Mouse (Mus musculus) hindbrain, postnatal 0 days (tissue): ENCODE results near the gene Slc24a4. TPM values are rescaled to one million over a fixed set of nuclear protein-coding genes. Genes with fewer than 3 reads are reported as not detected.

ENCODE experiments used
- ATAC-seq: fragments of 200-750 bp; cut with Nextera tagmentation; 2 replicates; pipeline ENCODE4 v1.8.0; 2017; ENCODE audit warnings: mild to moderate bottlenecking, moderate TSS enrichment, moderate library complexity
- DNase-seq: peaks from one replicate; pipeline ENCODE4 v3.0.0-alpha.2; 2015; ENCODE audit warnings: low spot score
- H3K27ac ChIP-seq: fragments of 300-500 bp; sonication (generic); 2 replicates; pipeline ENCODE4 v1.5.1; 2014; ENCODE audit warnings: mild to moderate bottlenecking
- H3K27me3 ChIP-seq: fragments of 300-500 bp; sonication (generic); 2 replicates; pipeline ENCODE4 v1.6.1; 2014; ENCODE audit warnings: low read length, mixed read lengths; ENCODE audit not compliant: insufficient read depth
- H3K36me3 ChIP-seq: fragments of 300-500 bp; sonication (generic); 2 replicates; pipeline ENCODE4 v1.6.1; 2014; ENCODE audit warnings: low read length, mixed read lengths; ENCODE audit not compliant: insufficient read depth
- H3K4me1 ChIP-seq: fragments of 300-500 bp; sonication (generic); 2 replicates; pipeline ENCODE4 v1.6.1; 2014; ENCODE audit warnings: antibody characterized with exemption, low read length, mixed read lengths; ENCODE audit not compliant: insufficient read depth
- H3K4me2 ChIP-seq: fragments of 300-500 bp; sonication (generic); 2 replicates; pipeline ENCODE4 v1.6.1; 2014; ENCODE audit warnings: low read depth, mild to moderate bottlenecking, low read length, moderate library complexity, mixed read lengths
- H3K4me3 ChIP-seq: fragments of 300-500 bp; sonication (generic); 2 replicates; pipeline ENCODE4 v1.5.1; 2014; ENCODE audit warnings: low read length
- H3K9ac ChIP-seq: fragments of 300-500 bp; sonication (generic); replicated peaks from 2 replicates; pipeline ENCODE4 v1.6.1; 2014; ENCODE audit warnings: mild to moderate bottlenecking, low read length, moderate library complexity, mixed read lengths
- H3K9me3 ChIP-seq: fragments of 300-500 bp; sonication (generic); 2 replicates; pipeline ENCODE4 v1.6.1; 2016; ENCODE audit warnings: low read length, mixed read lengths
- CTCF ChIP-seq: IDR thresholded peaks from 2 replicates; pipeline ENCODE4 v1.5.1; 2016; ENCODE audit warnings: antibody characterized with exemption, control low read depth, low read depth
- WGBS: fragments of 180-500 bp; shearing (Covaris S2); extraction: QIAGEN DNeasy Blood & Tissue Kit; methylation state at CpG from one replicate; pipeline ENCODE4 v1.1.7; 2014; 5-methylcytosine and 5-hydroxymethylcytosine counted together
- polyA plus RNA-seq: library from polyadenylated mRNA; unstranded; fragments of >200 nt; fragmentation: Nextera tagmentation; extraction: Ambion mirVana; gene quantifications from 2 replicates; pipeline ENCODE4 v1.2.1, GENCODE M21; 2015
- total RNA-seq: library from RNA; depleted of rRNA; stranded (reverse); fragments of >200 nt; gene quantifications from 2 replicates; pipeline ENCODE4 v1.2.3, GENCODE M21; 2014; rRNA removed

Gene Slc24a4
- total RNA-seq: 4.5 and 7.2 TPM in 2 replicates
- polyA plus RNA-seq: 2.0 and 2.3 TPM in 2 replicates

- no peak for TF ChIP-seq CTCF
- no peaks in the 10 kb centered on the region for H3K9me3 ChIP-seq
- DNase-seq: peak; percentile 23
- no peak within 1 kb of the TSS for H3K27ac ChIP-seq
- no peaks in the 10 kb centered on the region for H3K36me3 ChIP-seq
- peak within 1 kb of the TSS; percentile 44 for H3K9ac ChIP-seq
- peaks cover 11% of the 10 kb centered on the region; the same call in 1 of the 2 replicates for H3K4me1 ChIP-seq
- peak within 1 kb of the TSS; percentile 44 for H3K4me3 ChIP-seq
- ATAC-seq: peak; percentile 52
- peak within 1 kb of the TSS; percentile 98 for H3K4me2 ChIP-seq
- peaks cover 14% of the 10 kb centered on the region for H3K27me3 ChIP-seq
- under 1% methylated on average over 32 of the region's 34 CpGs for WGBS
Measured at GRCm38 (mm10) chr12:102128081-102128790, at the start of gene Slc24a4. TSS of gene Slc24a4 (plus strand) at chr12:102128733.

- no peak for ATAC-seq
- H3K9ac ChIP-seq: no peak overlapping the region
- no peaks in the 10 kb centered on the region for H3K9me3 ChIP-seq
- H3K4me2 ChIP-seq: no peak overlapping the region
- H3K4me1 ChIP-seq: no peaks in the 10 kb centered on the region
- no peak for TF ChIP-seq CTCF
- H3K4me3 ChIP-seq: no peak overlapping the region
- H3K27ac ChIP-seq: no peak overlapping the region
- 79% methylated on average over 13 of the region's 13 CpGs for WGBS
- no peak for DNase-seq
- no peaks in the 10 kb centered on the region for H3K36me3 ChIP-seq
- H3K27me3 ChIP-seq: no peaks in the 10 kb centered on the region
Measured at GRCm38 (mm10) chr12:102082648-102083425, 45.7 kb upstream of the Slc24a4 start.

GRCm38 (mm10) chr12:102090535-102090934 is 38.0 kb upstream of the Slc24a4 start:
- no peak for TF ChIP-seq CTCF
- ATAC-seq: no peak

GRCm38 (mm10) chr12:102092342-102093094 is 36.0 kb upstream of the Slc24a4 start:
- Histone ChIP-seq H3K27ac (no peak overlapping the region), H3K4me1 (no peaks in the 10 kb centered on the region), H3K36me3 (no peaks in the 10 kb centered on the region), H3K4me2 (no peak overlapping the region), H3K4me3 (no peak overlapping the region), H3K9ac (no peak overlapping the region), H3K9me3 (no peaks in the 10 kb centered on the region), H3K27me3 (no peaks in the 10 kb centered on the region)
- no peak for TF ChIP-seq CTCF
- no peak for ATAC-seq
- no peak for DNase-seq
- WGBS: 85% methylated on average over 15 of the region's 15 CpGs

More at GRCm38 (mm10) chr12:102090535-102090934, 38.0 kb upstream of the Slc24a4 start:
- H3K27me3 ChIP-seq: no peaks in the 10 kb centered on the region
- 84% methylated on average over 1 of the region's 1 CpGs for WGBS
- H3K9me3 ChIP-seq: no peaks in the 10 kb centered on the region
- no peak overlapping the region for H3K27ac ChIP-seq
- no peak overlapping the region for H3K9ac ChIP-seq
- no peak overlapping the region for H3K4me2 ChIP-seq
- H3K36me3 ChIP-seq: no peaks in the 10 kb centered on the region
- no peak for DNase-seq
- no peak overlapping the region for H3K4me3 ChIP-seq
- no peaks in the 10 kb centered on the region for H3K4me1 ChIP-seq

GRCm38 (mm10) chr12:102105990-102106389 is 22.5 kb upstream of the Slc24a4 start:
- Histone ChIP-seq H3K36me3 (no peaks in the 10 kb centered on the region), H3K9ac (no peak overlapping the region), H3K4me2 (no peak overlapping the region), H3K4me3 (no peak overlapping the region), H3K27me3 (no peaks in the 10 kb centered on the region), H3K9me3 (no peaks in the 10 kb centered on the region), H3K4me1 (no peaks in the 10 kb centered on the region), H3K27ac (no peak overlapping the region)
- DNase-seq (no peak), ATAC-seq (no peak)
- no peak for TF ChIP-seq CTCF
- 18% methylated on average over 1 of the region's 1 CpGs for WGBS

GRCm38 (mm10) chr12:102108851-102109250 is 19.7 kb upstream of the Slc24a4 start:
- Histone ChIP-seq H3K4me1 (peaks cover 10% of the 10 kb centered on the region; the same call in 1 of the 2 replicates), H3K9me3 (no peaks in the 10 kb centered on the region)
- TF ChIP-seq CTCF: no peak

More at GRCm38 (mm10) chr12:102108851-102109250, 19.7 kb upstream of the Slc24a4 start:
- no peak overlapping the region for H3K4me2 ChIP-seq
- H3K36me3 ChIP-seq: no peaks in the 10 kb centered on the region
- H3K27me3 ChIP-seq: no peaks in the 10 kb centered on the region
- ATAC-seq (no peak), DNase-seq (no peak)
- no peak overlapping the region for H3K27ac ChIP-seq
- no peak overlapping the region for H3K4me3 ChIP-seq
- no peak overlapping the region for H3K9ac ChIP-seq
